Mouse (Mus musculus) large intestine, adult 2 months (tissue): ENCODE measurements around the gene Hook2. TPM values are rescaled to one million over a fixed set of nuclear protein-coding genes. Genes with fewer than 3 reads are reported as not detected.

Experiments
- polyA plus RNA-seq: library from polyadenylated mRNA; depleted of rRNA; stranded (reverse); fragments of >200 nt; gene quantifications from 2 replicates; pipeline ENCODE4 v1.2.3, GENCODE M21; 2012; rRNA removed

The Hook2 gene
- polyA plus RNA-seq, 1 experiment, result 33.8 TPM

Other genes starting within 250 kb of the Hook2 start
- gene Nfix, start 190.3 kb upstream of the Hook2 start, polyA plus RNA-seq, result 14.5 and 15.4 TPM in 2 replicates
- gene Dand5, start 167.8 kb upstream of the Hook2 start, polyA plus RNA-seq, result 1.9 and 3.0 TPM in 2 replicates
- 13.4 and 22.8 TPM in 2 replicates for gene Gadd45gip1, start 159.1 kb upstream of the Hook2 start, polyA plus RNA-seq
- 49.3 and 65.9 TPM in 2 replicates for gene Rad23a, start 149.9 kb upstream of the Hook2 start, polyA plus RNA-seq
- gene Calr, start 143.7 kb upstream of the Hook2 start, polyA plus RNA-seq, result 402 and 404 TPM in 2 replicates
- 50.9 and 54.2 TPM in 2 replicates for gene Farsa, start 133.6 kb upstream of the Hook2 start, polyA plus RNA-seq
- 3.5 and 5.5 TPM in 2 replicates for gene Syce2, start 118.5 kb upstream of the Hook2 start, polyA plus RNA-seq
- 38.6 and 64.2 TPM in 2 replicates for gene Gcdh, start 96.7 kb upstream of the Hook2 start, polyA plus RNA-seq
- 0.38 and 0.43 TPM in 2 replicates for gene Klf1, start 88.7 kb upstream of the Hook2 start, polyA plus RNA-seq
- 8.4 and 8.7 TPM in 2 replicates for gene Dnase2a, start 82.0 kb upstream of the Hook2 start, polyA plus RNA-seq
- 0.36 and 0.49 TPM in 2 replicates for gene Mast1, start 53.2 kb upstream of the Hook2 start, polyA plus RNA-seq
- not detected in 2 replicates for gene Rtbdn, start 43.6 kb upstream of the Hook2 start, polyA plus RNA-seq
- 1.2 and 1.4 TPM in 2 replicates for gene Gm49661, start 21.2 kb upstream of the Hook2 start, polyA plus RNA-seq
- 183 and 200 TPM in 2 replicates for gene Prdx2, start 21.0 kb upstream of the Hook2 start, polyA plus RNA-seq
- 48.2 and 52.8 TPM in 2 replicates for gene Rnaseh2a, start 20.8 kb upstream of the Hook2 start, polyA plus RNA-seq
- 80.2 and 118 TPM in 2 replicates for gene Junb, start 11.9 kb upstream of the Hook2 start, polyA plus RNA-seq
- gene Best2, start 23.9 kb downstream of the Hook2 start, polyA plus RNA-seq, result 0.33 TPM in 1 of 2 replicates, not detected in the other
- 142 and 146 TPM in 2 replicates for gene Asna1, start 34.7 kb downstream of the Hook2 start, polyA plus RNA-seq
- 93.9 and 101 TPM in 2 replicates for gene Trir, start 36.2 kb downstream of the Hook2 start, polyA plus RNA-seq
- 34.5 and 50.7 TPM in 2 replicates for gene Tnpo2, start 46.3 kb downstream of the Hook2 start, polyA plus RNA-seq
- 33.9 and 40.8 TPM in 2 replicates for gene Fbxw9, start 69.5 kb downstream of the Hook2 start, polyA plus RNA-seq
- gene Gm5741, start 77.4 kb downstream of the Hook2 start, polyA plus RNA-seq, result 0.73 and 1.0 TPM in 2 replicates
- 33.3 and 41.4 TPM in 2 replicates for gene Dhps, start 81.2 kb downstream of the Hook2 start, polyA plus RNA-seq
- 121 and 139 TPM in 2 replicates for gene Wdr83os, start 90.1 kb downstream of the Hook2 start, polyA plus RNA-seq
- gene Wdr83, start 90.7 kb downstream of the Hook2 start, polyA plus RNA-seq, result 29.4 and 33.9 TPM in 2 replicates
- gene Man2b1, start 92.7 kb downstream of the Hook2 start, polyA plus RNA-seq, result 37.4 and 64.2 TPM in 2 replicates
- gene Zfp791, start 132.5 kb downstream of the Hook2 start, polyA plus RNA-seq, result 0.96 and 1.5 TPM in 2 replicates
- gene Cks1brt, start 161.3 kb downstream of the Hook2 start, polyA plus RNA-seq, result not detected in 2 replicates
- gene Olfr371, start 235.4 kb downstream of the Hook2 start, polyA plus RNA-seq, result not detected in 2 replicates